Mouse (Mus musculus) lung, postnatal 4 days (tissue): ENCODE measurements around the gene Aldh3b2.

Experiments
- DNase-seq, 2 experiments: peaks; one replicate each; pipeline ENCODE4 v3.0.0; 2021

Aldh3b2 gene

GRCm38 (mm10) chr19:3990804-3991203 lies 18.7 kb downstream of the Aldh3b2 start:
- no peak for DNase-seq

DNA sequence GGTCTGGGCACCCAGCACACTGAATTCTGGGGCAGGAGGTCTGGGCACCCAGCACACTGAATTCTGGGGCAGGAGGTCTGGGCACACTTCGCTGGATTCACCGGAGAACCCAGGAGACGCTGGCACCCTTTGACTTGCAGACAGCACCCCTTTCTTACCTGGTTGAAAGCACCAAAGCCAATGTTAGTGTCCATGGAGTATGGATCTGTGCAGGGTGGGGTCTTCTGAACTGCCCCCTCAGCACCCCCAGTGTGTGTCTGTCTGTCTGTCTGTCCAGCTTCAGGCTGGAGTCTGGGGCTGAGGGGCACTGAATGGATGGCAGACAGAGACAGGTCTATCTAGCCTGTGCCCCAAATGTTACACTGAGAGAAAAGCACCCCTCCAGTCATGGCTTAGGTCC lies 19.4 kb downstream of the Aldh3b2 start:
- DNase-seq: no peak

GRCm38 (mm10) chr19:3991966-3992365 lies 19.8 kb downstream of the Aldh3b2 start:
- DNase-seq: no peak

- no peak for DNase-seq
Observed at GRCm38 (mm10) chr19:3992416-3992815, 20.3 kb downstream of the Aldh3b2 start, which contains the start of gene Tbx10. Gene Tbx10 (plus strand): TSS chr19:3992752.

- DNase-seq: no peak
Observed at GRCm38 (mm10) chr19:3994932-3995331, 22.8 kb downstream of the Aldh3b2 start.

GRCm38 (mm10) chr19:3995505-3995904 lies 23.4 kb downstream of the Aldh3b2 start:
- DNase-seq: no peak

GRCm38 (mm10) chr19:3996106-3996505 lies 24.0 kb downstream of the Aldh3b2 start:
- no peak for DNase-seq

DNA sequence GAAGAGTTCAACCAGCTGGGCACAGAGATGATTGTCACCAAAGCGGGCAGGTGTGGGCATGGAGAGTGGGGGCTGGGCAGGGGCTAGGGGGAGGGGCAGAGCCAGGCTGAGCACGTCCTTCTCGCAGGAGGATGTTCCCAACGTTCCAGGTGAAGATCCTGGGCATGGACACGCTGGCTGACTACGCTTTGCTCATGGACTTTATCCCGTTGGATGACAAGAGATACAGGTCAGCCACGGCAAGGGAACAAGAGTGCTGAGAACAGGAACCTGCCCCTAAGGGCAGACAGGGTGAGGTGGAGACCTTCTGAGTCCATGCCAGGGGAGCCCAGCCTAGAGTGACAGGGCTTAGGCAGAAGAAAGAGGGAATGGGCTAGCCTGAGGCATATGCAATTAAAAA lies 24.6 kb downstream of the Aldh3b2 start:
- no peak for DNase-seq

DNA sequence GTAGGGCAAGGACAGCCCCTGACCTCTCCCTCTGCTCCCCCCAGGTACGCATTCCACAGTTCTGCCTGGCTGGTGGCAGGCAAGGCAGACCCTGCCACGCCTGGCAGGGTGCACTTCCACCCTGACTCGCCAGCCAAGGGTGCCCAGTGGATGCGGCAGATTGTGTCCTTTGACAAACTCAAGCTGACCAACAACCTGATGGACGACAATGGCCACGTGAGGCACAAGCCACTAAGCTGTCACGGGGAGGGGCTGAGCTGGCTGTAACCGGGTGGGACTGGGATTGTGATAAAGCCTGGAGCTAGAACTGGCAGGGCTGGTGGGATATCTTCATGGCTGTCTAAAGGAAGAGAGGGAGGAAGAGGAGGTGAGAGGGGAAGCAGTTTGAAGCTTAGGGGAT lies 25.1 kb downstream of the Aldh3b2 start:
- no peak for DNase-seq

GRCm38 (mm10) chr19:3998335-3998734 lies 26.2 kb downstream of the Aldh3b2 start:
- no peak for DNase-seq

- DNase-seq: no peak
Observed at GRCm38 (mm10) chr19:3999121-3999730, 27.1 kb downstream of the Aldh3b2 start.

DNA sequence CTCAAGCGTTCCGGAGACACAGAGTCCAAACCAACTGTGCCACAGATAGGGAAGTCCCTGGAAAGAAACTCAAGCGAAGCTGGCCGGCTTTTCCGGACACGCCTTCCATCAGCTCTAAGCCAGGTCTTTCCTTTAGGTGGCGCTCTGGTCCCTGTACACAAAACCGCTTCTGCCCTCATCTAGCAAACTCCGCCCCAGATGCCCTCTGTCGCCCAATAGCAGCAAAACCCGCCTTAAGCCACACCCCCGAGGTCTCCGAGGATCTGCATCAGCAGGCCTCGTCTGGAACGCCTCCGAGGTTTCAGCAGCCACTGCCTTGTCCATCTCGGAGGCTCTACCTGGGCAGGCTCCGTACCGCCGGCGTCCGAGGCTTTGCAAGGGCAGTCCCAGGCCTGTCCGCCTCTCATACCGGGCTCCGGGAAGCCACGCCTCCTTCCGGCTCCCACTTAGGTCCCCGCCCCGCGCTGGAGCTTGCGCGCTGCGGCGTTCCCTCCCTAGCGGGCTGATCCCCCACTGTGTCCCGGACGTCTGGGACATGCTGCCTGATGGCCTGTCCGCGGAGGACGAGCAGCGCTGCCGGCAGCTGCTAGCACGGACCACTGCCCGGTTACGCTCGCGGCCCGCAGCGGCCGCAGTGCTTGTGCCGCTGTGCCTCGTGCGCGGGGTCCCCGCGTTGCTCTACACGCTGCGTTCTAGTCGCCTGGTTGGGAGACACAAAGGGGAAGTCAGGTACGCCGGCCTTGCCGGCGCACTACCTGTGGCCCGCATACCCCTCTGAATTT lies 28.2 kb downstream of the Aldh3b2 start, which contains the start of the genes Nudt8 and Gm49405:
Nudt8 (plus strand) TSS at position 462 of the 782 bp plus-strand sequence.
Gm49405 (plus strand) TSS at position 508 of the 782 bp plus-strand sequence.
- peak; percentile 96 to 97 for DNase-seq

GRCm38 (mm10) chr19:4000949-4001525 lies 28.9 kb downstream of the Aldh3b2 start:
- DNase-seq: no peak

- DNase-seq: no peak
Observed at GRCm38 (mm10) chr19:4001752-4002151, 29.6 kb downstream of the Aldh3b2 start.

DNA sequence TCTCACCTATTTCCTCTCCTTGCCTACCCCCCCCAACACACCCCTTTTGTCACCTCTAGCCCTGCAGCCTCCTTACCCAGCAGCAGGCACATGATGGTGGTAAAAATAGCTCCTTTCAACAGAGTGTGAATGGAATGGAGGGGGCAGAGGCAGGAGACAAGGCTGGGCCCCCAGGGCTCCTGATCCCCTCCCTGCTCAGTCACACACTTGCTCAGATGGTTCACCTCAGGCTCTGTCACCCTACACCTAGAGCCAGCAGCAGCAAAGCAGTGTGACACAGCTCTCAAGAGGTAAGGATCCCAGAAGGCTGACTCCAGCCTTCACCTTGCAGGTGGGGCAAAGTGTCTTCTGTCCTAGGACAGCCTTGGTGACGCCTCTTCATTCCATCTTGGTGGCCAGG lies 31.0 kb downstream of the Aldh3b2 start, which contains the start of gene Doc2g:
Doc2g (plus strand) TSS at position 202 of the 400 bp plus-strand sequence.
- DNase-seq: no peak

DNA sequence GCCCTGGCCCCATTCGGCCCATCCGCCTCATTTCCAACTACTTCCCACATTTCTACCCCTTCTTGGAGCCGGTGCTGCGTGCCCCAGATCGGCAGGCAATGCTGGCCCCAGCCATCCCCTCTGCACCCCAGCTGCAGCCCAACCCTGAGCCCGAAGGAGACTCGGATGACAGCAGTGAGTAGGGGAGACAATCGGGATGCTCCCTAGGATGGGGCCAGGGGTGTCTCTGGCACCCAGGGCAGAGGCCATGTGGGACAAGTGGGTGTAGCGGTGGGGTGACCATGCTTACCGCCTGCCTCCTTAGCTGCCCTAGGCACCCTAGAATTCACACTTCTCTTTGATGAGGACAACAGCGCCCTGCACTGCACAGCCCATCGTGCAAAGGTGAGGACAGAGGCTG lies 31.5 kb downstream of the Aldh3b2 start:
- DNase-seq: no peak

DNA sequence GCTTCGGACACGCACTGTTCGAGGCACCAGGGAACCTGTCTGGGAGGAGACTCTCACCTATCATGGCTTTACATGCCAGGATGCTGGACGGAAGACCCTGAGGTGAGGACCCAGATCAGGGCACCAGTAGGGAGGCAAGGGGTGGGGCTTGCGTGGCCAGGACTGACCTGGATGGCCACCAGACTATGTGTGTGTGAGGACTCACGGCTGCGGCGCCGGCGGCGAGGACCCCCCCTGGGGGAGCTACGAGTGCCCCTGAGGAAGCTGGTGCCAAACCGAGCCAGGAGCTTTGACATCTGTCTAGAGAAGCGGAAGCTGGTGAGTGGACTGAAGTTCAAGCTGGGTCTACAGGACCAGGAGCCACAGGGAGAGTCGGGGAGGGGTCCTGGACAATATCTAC lies 32.2 kb downstream of the Aldh3b2 start:
- DNase-seq: no peak

DNA sequence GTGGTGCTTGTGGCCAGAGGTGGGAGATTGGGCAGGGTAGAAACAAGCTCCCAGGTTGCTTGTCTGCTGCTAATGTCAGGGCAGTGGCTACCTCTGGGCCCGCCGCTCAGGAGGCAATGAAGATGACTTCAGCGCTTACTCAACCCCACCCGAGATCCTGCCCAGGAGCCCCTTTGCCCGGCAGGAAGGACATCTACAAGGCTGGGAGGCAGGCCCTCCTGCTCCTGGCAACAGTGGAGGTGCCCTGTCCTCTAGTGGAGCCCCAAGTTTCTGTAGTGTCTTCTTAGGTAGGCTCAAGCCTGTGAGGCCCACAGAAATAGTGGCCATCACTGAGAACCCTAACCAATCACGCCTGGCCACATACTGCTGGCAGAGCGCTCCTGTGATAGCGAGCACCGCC lies 33.0 kb downstream of the Aldh3b2 start:
- DNase-seq: no peak

GRCm38 (mm10) chr19:4005971-4006370 lies 33.8 kb downstream of the Aldh3b2 start:
- DNase-seq: no peak

DNA sequence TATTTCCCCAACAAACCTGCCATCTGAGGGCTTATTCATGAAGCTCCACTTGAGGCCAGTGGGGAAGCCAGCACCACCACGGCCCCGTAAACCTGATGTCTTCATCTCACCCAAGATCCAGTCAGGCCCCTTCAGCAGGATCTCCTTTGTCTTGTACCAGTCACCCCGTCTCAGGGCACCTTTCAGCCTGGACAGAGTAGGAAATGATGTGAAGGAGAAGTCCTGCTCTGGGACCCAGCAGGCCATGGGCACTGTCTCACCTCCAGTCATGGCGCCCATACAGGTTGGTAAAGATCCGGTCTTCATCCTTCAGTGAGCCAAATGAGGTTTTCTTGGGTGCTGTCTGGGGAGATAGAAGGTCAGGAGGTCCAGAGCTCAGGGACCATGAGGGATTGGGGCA lies 39.0 kb downstream of the Aldh3b2 start:
- DNase-seq: no peak

GRCm38 (mm10) chr19:4012432-4013022 lies 40.4 kb downstream of the Aldh3b2 start, which contains the start of gene Ndufv1:
Gene Ndufv1 (minus strand): TSS chr19:4012806.
- DNase-seq: peak; percentile 97 to 99

DNA sequence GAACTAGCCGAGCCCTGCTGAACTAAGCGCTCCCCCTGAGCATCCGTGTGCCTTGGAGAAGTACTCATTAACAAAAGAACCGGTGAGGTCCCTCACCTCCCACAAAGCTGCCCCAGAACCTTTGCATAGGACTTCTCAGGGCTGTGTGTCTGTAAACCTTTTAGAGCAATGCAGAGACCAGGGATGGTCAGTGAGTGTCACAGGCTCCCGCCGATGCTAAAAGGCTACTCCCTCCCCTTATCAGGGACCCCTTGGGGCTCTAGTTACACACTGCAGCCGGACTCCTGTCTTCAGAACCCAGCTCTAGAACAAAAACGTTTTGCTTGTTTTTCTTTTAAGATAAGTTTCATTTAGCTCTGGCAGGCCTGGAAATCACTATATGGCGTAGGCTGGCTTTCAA lies 40.9 kb downstream of the Aldh3b2 start:
- DNase-seq: no peak

GRCm38 (mm10) chr19:4014802-4015201 lies 42.7 kb downstream of the Aldh3b2 start:
- DNase-seq: no peak
